Mouse (Mus musculus): ENCODE data around the gene Dnmt3a. TPM values are rescaled to one million over a fixed set of nuclear protein-coding genes. Genes with fewer than 3 reads are reported as not detected.
"Not testable (repeated sequence)": the region's sequence is repeated elsewhere in the genome, so short reads cannot be mapped to it uniquely, and the experiment has no call there.

The Dnmt3a gene
- polyA plus RNA-seq, 1 experiment from 2014 or later, result 142 TPM

DNA sequence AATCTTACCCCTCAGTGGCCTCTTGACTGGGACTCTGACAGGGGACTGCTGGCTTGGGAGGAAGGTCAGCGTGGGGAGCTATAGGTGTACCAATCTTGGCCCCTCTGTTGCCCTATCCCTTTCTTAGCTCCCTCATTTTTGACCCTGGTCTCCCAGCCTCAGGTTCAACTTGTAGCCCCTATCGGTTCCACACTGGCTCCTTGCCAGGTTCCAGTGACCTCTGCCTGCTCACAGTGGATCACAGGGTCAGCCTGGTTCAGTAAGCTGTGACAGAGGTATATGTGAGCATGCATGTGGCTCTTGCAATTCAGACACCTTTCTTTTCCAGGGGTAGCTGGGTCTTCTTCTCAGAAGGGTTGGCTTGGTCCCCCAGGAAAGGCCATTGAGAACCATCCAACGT lies 110.0 kb downstream of the Dnmt3a start:
- H3K4me2 ChIP-seq, result no peak overlapping the region
- H3K9ac ChIP-seq, result no peak overlapping the region
- no peak overlapping the region for H3K4me3 ChIP-seq
- H3K4me1 ChIP-seq, result peaks cover 4% of the 10 kb centered on the region; the same call in 1 of the 2 replicates
- no peak overlapping the region for H3K27ac ChIP-seq
- H3K9me3 ChIP-seq, result no peaks in the 10 kb centered on the region
- peaks cover 12% of the 10 kb centered on the region; the same call in 1 of the 2 replicates for H3K36me3 ChIP-seq
- ATAC-seq (ENCODE audit: insufficient number of reproducible peaks, low FRiP score, low TSS enrichment, low read depth), result no peak
- WGBS, result 85% methylated on average over 3 of the region's 3 CpGs
- H3K27me3 ChIP-seq, result no peaks in the 10 kb centered on the region

- WGBS, result 22% methylated on average over 14 of the region's 14 CpGs
- H3K9me3 ChIP-seq, result no peaks in the 10 kb centered on the region
- no peaks in the 10 kb centered on the region for H3K36me3 ChIP-seq
- no peaks in the 10 kb centered on the region for H3K27me3 ChIP-seq
- no peak overlapping the region for H3K4me3 ChIP-seq
- no peak overlapping the region for H3K27ac ChIP-seq
- H3K9ac ChIP-seq, result no peak overlapping the region
- 0 out of 2 replicates have a peak, but pooled peaks have one; percentile 46 for ATAC-seq (ENCODE audit: insufficient number of reproducible peaks, low FRiP score, low TSS enrichment, low read depth)
- no peak overlapping the region for H3K4me2 ChIP-seq
- H3K4me1 ChIP-seq, result peaks cover 4% of the 10 kb centered on the region; the same call in 1 of the 2 replicates
Measured at GRCm38 (mm10) chr12:3917668-3918341, 112.0 kb downstream of the Dnmt3a start.

GRCm38 (mm10) chr12:3918577-3918976 lies 112.8 kb downstream of the Dnmt3a start:
- no peak for ATAC-seq (ENCODE audit: insufficient number of reproducible peaks, low FRiP score, low TSS enrichment, low read depth)

GRCm38 (mm10) chr12:3919423-3919822 lies 113.6 kb downstream of the Dnmt3a start:
- Histone ChIP-seq H3K4me3 (no peak overlapping the region), H3K9me3 (no peaks in the 10 kb centered on the region), H3K36me3 (no peaks in the 10 kb centered on the region), H3K4me2 (no peak overlapping the region), H3K27me3 (no peaks in the 10 kb centered on the region), H3K4me1 (peaks cover 4% of the 10 kb centered on the region; the same call in 1 of the 2 replicates), H3K27ac (no peak overlapping the region), H3K9ac (no peak overlapping the region)
- ATAC-seq (ENCODE audit: insufficient number of reproducible peaks, low FRiP score, low TSS enrichment, low read depth), result no peak
- 80% methylated on average over 3 of the region's 3 CpGs for WGBS

More at GRCm38 (mm10) chr12:3918577-3918976, 112.8 kb downstream of the Dnmt3a start:
- Histone ChIP-seq H3K4me2 (no peak overlapping the region), H3K36me3 (no peaks in the 10 kb centered on the region), H3K4me3 (no peak overlapping the region), H3K4me1 (peaks cover 4% of the 10 kb centered on the region; the same call in 1 of the 2 replicates), H3K27ac (no peak overlapping the region), H3K27me3 (no peaks in the 10 kb centered on the region), H3K9ac (no peak overlapping the region), H3K9me3 (no peaks in the 10 kb centered on the region)
- 72% methylated on average over 3 of the region's 3 CpGs for WGBS

DNA sequence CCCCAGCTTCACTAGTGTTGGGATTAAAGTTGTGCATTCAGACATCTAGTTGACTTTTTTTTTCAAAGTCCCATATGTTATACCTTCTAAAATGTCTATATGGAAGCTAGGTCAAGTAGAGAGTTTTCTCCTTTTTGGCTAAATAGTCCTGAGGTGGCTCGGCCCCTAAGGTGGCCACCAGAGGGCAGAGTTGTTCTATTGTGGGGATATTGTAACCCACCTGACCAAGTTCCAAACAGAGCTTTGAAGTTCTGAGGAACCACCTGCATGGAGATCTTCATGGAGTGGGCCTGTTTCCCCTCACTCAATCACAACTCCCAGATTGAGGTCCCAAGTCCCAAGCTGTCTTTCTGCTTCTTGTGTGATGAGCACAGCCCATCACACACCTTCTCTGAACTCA lies 120.3 kb downstream of the Dnmt3a start:
- H3K27ac ChIP-seq, result no peak overlapping the region
- H3K4me2 ChIP-seq, result no peak overlapping the region
- no peaks in the 10 kb centered on the region for H3K27me3 ChIP-seq
- no peaks in the 10 kb centered on the region for H3K36me3 ChIP-seq
- no peaks in the 10 kb centered on the region for H3K4me1 ChIP-seq
- WGBS, result 0% methylated on average over 1 of the region's 1 CpGs
- H3K9me3 ChIP-seq, result no peaks in the 10 kb centered on the region
- no peak overlapping the region for H3K9ac ChIP-seq
- ATAC-seq (ENCODE audit: insufficient number of reproducible peaks, low FRiP score, low TSS enrichment, low read depth), result no peak
- no peak overlapping the region for H3K4me3 ChIP-seq

DNA sequence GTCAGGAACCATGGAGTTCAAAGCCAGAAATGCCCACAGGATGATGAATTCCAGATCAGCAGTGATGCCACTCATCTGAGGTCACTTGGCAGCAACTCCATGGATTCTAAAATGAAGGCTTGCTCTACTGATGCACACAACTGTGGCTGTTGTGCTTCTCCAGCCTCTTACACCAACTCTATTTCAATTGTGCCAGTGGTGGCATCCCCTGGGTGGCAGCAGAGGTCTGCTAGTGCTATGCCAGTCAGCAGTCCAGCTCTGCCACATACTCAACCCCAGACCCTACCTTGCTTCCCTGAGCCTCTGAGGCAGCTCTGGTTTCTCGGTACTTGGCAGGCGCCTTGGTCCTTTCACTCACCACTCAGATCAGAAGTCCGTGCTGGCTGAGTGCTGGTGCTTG lies 123.0 kb downstream of the Dnmt3a start:
- Histone ChIP-seq H3K4me2 (no peak overlapping the region), H3K36me3 (no peaks in the 10 kb centered on the region), H3K4me1 (no peaks in the 10 kb centered on the region), H3K27me3 (no peaks in the 10 kb centered on the region), H3K9ac (no peak overlapping the region), H3K4me3 (no peak overlapping the region), H3K9me3 (no peaks in the 10 kb centered on the region), H3K27ac (no peak overlapping the region)
- WGBS, result 70% methylated on average over 3 of the region's 3 CpGs
- ATAC-seq (ENCODE audit: insufficient number of reproducible peaks, low FRiP score, low TSS enrichment, low read depth), result no peak

DNA sequence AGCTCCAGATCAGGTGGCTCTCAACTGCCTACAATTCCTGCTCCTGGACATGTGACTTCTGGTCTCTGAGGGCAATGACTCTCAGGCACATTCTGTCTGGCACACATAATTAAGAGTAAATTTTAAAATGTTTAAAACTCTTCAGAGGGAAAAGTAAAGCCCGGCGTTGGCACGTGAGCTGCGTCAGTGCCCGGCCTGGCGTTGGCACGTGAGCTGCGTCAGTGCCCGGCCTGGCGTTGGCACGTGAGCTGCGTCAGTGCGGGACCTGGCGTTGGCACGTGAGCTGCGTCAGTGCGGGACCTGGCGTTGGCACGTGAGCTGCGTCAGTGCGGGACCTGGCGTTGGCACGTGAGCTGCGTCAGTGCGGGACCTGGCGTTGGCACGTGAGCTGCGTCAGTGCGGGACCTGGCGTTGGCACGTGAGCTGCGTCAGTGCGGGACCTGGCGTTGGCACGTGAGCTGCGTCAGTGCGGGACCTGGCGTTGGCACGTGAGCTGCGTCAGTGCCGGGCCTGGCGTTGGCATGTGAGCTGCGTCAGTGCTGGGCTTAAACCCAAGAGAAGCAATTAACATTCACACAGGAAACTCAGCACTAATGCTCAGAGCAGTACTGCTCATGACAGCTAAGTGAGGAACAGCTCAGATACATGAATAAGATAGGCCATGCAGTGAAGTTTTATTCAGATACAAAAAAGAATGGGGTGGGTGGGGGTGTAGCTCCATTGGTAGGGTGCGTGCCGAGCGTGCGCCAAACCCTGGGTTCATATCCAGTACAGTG lies 124.5 kb downstream of the Dnmt3a start:
- 89% methylated on average over 39 of the region's 47 CpGs for WGBS
- ATAC-seq (ENCODE audit: insufficient number of reproducible peaks, low FRiP score, low TSS enrichment, low read depth), result not testable (repeated sequence)

DNA sequence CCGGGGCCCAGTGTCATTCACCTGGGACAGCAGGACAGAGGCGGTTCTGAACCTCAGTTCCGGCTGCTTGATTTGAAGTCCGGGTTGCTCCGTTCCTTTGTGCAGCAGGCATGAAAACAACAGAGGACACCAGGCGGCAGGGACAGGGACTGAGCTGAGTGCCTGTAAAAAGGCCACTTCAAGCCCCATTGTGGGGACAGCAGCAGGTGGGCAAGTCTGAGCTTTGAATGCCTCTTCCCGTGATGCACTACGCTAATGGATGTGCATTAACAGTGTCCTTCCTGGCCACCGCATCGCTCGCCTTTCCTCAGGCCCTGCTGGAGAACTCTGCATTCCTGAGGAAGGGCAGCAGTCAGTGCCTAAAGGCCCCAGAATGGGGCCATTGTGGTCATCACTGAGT lies 136.2 kb downstream of the Dnmt3a start:
- Histone ChIP-seq H3K4me2 (no peak overlapping the region), H3K27me3 (no peaks in the 10 kb centered on the region), H3K4me3 (no peak overlapping the region), H3K36me3 (no peaks in the 10 kb centered on the region), H3K27ac (no peak overlapping the region), H3K9ac (no peak overlapping the region), H3K4me1 (no peaks in the 10 kb centered on the region), H3K9me3 (no peaks in the 10 kb centered on the region)
- 46% methylated on average over 11 of the region's 11 CpGs for WGBS
- ATAC-seq (ENCODE audit: insufficient number of reproducible peaks, low FRiP score, low TSS enrichment, low read depth), result no peak

More for the DNA sequence above, 124.5 kb downstream of the Dnmt3a start:
- not testable (repeated sequence) for H3K27ac ChIP-seq, H3K27me3 ChIP-seq, H3K4me2 ChIP-seq, H3K9me3 ChIP-seq, H3K36me3 ChIP-seq, H3K9ac ChIP-seq, H3K4me1 ChIP-seq, H3K4me3 ChIP-seq

GRCm38 (mm10) chr12:3944454-3945073 lies 138.8 kb downstream of the Dnmt3a start:
- H3K27me3 ChIP-seq, result no peaks in the 10 kb centered on the region
- 54% methylated on average over 4 of the region's 4 CpGs for WGBS
- H3K9me3 ChIP-seq, result no peaks in the 10 kb centered on the region
- H3K9ac ChIP-seq, result no peak overlapping the region
- H3K4me3 ChIP-seq, result no peak overlapping the region
- no peaks in the 10 kb centered on the region for H3K4me1 ChIP-seq
- H3K4me2 ChIP-seq, result no peak overlapping the region
- H3K36me3 ChIP-seq, result no peaks in the 10 kb centered on the region
- no peak for ATAC-seq (ENCODE audit: insufficient number of reproducible peaks, low FRiP score, low TSS enrichment, low read depth)
- H3K27ac ChIP-seq, result no peak overlapping the region

GRCm38 (mm10) chr12:3947503-3947902 lies 141.7 kb downstream of the Dnmt3a start:
- no peak overlapping the region for H3K9ac ChIP-seq
- no peak for ATAC-seq (ENCODE audit: insufficient number of reproducible peaks, low FRiP score, low TSS enrichment, low read depth)
- no peak overlapping the region for H3K4me3 ChIP-seq
- H3K36me3 ChIP-seq, result no peaks in the 10 kb centered on the region
- H3K9me3 ChIP-seq, result no peaks in the 10 kb centered on the region
- no peak overlapping the region for H3K27ac ChIP-seq
- no peak overlapping the region for H3K4me2 ChIP-seq
- H3K27me3 ChIP-seq, result no peaks in the 10 kb centered on the region
- H3K4me1 ChIP-seq, result no peaks in the 10 kb centered on the region
- WGBS, result 68% methylated on average over 6 of the region's 6 CpGs

GRCm38 (mm10) chr12:3954651-3955050 lies 148.8 kb downstream of the Dnmt3a start, which contains the start of gene Pomc:
Gene Pomc (plus strand): TSS chr12:3954951.
- no peak within 1 kb of the TSS for H3K4me2 ChIP-seq
- H3K4me3 ChIP-seq, result no peak within 1 kb of the TSS
- WGBS, result 18% methylated on average over 22 of the region's 22 CpGs
- peaks cover 18% of the 10 kb centered on the region for H3K27me3 ChIP-seq
- H3K9ac ChIP-seq, result no peak within 1 kb of the TSS
- H3K36me3 ChIP-seq, result no peaks in the 10 kb centered on the region
- H3K4me1 ChIP-seq, result no peaks in the 10 kb centered on the region
- H3K27ac ChIP-seq, result no peak within 1 kb of the TSS
- ATAC-seq (ENCODE audit: insufficient number of reproducible peaks, low FRiP score, low TSS enrichment, low read depth), result no peak
- no peaks in the 10 kb centered on the region for H3K9me3 ChIP-seq

DNA sequence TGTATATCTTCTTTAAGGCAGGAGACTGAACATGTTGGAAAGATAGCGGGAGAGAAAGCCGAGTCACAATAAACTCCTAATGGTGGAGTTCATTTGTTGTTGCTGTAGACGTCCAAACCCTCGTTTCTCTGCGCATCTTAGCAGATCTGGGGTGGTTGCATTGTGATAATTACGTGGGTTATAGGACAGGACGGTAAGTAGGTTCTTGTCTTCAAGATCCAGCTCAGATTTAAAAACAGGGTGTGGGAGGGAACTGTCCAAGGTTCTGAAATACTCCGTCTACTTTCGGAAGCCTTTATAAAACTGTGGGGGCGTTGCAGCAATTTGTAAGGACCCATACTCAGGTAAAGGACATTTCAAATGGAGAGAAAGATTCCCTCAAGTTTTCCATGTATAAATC lies 149.6 kb downstream of the Dnmt3a start:
- H3K27ac ChIP-seq, result no peak overlapping the region
- no peak for ATAC-seq (ENCODE audit: insufficient number of reproducible peaks, low FRiP score, low TSS enrichment, low read depth)
- H3K9me3 ChIP-seq, result no peaks in the 10 kb centered on the region
- H3K4me1 ChIP-seq, result peaks cover 3% of the 10 kb centered on the region; the same call in 1 of the 2 replicates
- H3K4me2 ChIP-seq, result no peak overlapping the region
- no peaks in the 10 kb centered on the region for H3K36me3 ChIP-seq
- WGBS, result 27% methylated on average over 10 of the region's 10 CpGs
- H3K9ac ChIP-seq, result no peak overlapping the region
- H3K4me3 ChIP-seq, result no peak overlapping the region
- H3K27me3 ChIP-seq, result peaks cover 18% of the 10 kb centered on the region

Measured in limb, embryonic 15.5 days (tissue).